Mouse (Mus musculus) forebrain, embryonic 13.5 days (tissue): ENCODE measurements at regions not wholly inside any gene's neighbourhood (a gene's known extent, or its start where the extent isn't known, plus 50 kb on each side); places are given as distances from the start of the nearest gene placed in this dataset.

Experiments
- ATAC-seq: fragments of 200-750 bp; cut with Nextera tagmentation; 2 replicates; pipeline ENCODE4 v1.8.0; 2017
- H3K27ac ChIP-seq: fragments of 300-500 bp; sonication (generic); 2 replicates; pipeline ENCODE4 v1.5.1; 2015; ENCODE audit warnings: inconsistent platforms, mild to moderate bottlenecking, moderate library complexity
- H3K27me3 ChIP-seq: fragments of 300-500 bp; sonication (generic); 2 replicates; pipeline ENCODE4 v1.6.1; 2015; ENCODE audit warnings: mild to moderate bottlenecking, inconsistent platforms
- H3K36me3 ChIP-seq: fragments of 300-500 bp; sonication (generic); 2 replicates; pipeline ENCODE4 v1.6.1; 2015; ENCODE audit warnings: mild to moderate bottlenecking, inconsistent platforms; ENCODE audit not compliant: poor library complexity, severe bottlenecking
- H3K4me1 ChIP-seq: fragments of 300-500 bp; sonication (generic); 2 replicates; pipeline ENCODE4 v1.6.1; 2015; ENCODE audit warnings: inconsistent platforms
- H3K4me2 ChIP-seq: fragments of 300-500 bp; sonication (generic); 2 replicates; pipeline ENCODE4 v1.6.1; 2015; ENCODE audit warnings: inconsistent platforms, mild to moderate bottlenecking, moderate library complexity
- H3K4me3 ChIP-seq: fragments of 300-500 bp; sonication (generic); 2 replicates; pipeline ENCODE4 v1.5.1; 2015; ENCODE audit warnings: mild to moderate bottlenecking, inconsistent platforms
- H3K9ac ChIP-seq: fragments of 300-500 bp; sonication (generic); 2 replicates; pipeline ENCODE4 v1.6.1; 2015; ENCODE audit warnings: mild to moderate bottlenecking, inconsistent platforms
- H3K9me3 ChIP-seq: fragments of 300-500 bp; sonication (generic); replicated peaks from 2 replicates; pipeline ENCODE4 v1.6.1; 2016; ENCODE audit warnings: inconsistent platforms
- WGBS: fragments of 180-500 bp; shearing (Covaris S2); methylation state at CpG from one replicate; pipeline ENCODE4 v1.1.7; 2015; 5-methylcytosine and 5-hydroxymethylcytosine counted together

GRCm38 (mm10) chr7:129794276-129794675 is 202.6 kb downstream of the Wdr11 start:
- H3K9ac ChIP-seq = no peak overlapping the region
- no peaks in the 10 kb centered on the region for H3K27me3 ChIP-seq
- 71% methylated on average over 5 of the region's 5 CpGs for WGBS
- no peaks in the 10 kb centered on the region for H3K9me3 ChIP-seq
- H3K4me1 ChIP-seq = peaks cover 11% of the 10 kb centered on the region; the same call in 1 of the 2 replicates
- no peak for ATAC-seq
- H3K4me3 ChIP-seq = no peak overlapping the region
- H3K36me3 ChIP-seq = no peaks in the 10 kb centered on the region
- no peak overlapping the region for H3K4me2 ChIP-seq
- no peak overlapping the region for H3K27ac ChIP-seq

- no peak overlapping the region for H3K27ac ChIP-seq
- WGBS = 88% methylated on average over 5 of the region's 5 CpGs
- H3K9me3 ChIP-seq = no peaks in the 10 kb centered on the region
- H3K27me3 ChIP-seq = no peaks in the 10 kb centered on the region
- ATAC-seq = no peak
- no peak overlapping the region for H3K4me2 ChIP-seq
- no peak overlapping the region for H3K9ac ChIP-seq
- peaks cover 29% of the 10 kb centered on the region for H3K4me1 ChIP-seq
- no peak overlapping the region for H3K4me3 ChIP-seq
- H3K36me3 ChIP-seq = no peaks in the 10 kb centered on the region
Observed at GRCm38 (mm10) chr7:129798525-129798924, 206.9 kb downstream of the Wdr11 start.

DNA sequence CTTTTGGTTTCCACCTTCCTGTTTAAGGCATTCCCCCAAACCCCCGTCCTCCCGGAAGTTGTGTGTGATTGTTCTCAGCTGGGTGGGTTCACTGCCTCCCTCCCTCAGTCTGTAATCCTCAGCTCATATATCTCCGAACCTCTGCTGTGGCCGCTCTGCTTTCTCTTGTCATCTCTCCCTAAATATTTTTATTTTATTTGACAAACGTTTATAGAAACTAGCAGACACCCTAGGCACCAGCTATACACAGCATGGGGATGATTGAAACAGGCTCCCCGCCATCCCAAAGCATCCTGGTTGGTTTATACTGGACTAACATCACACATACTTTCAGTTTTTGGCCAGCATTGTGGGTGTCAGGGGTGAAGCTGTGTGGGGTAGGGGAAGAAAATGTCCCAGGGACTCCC is 208.8 kb downstream of the Wdr11 start:
- Histone ChIP-seq H3K27ac (no peak overlapping the region), H3K4me1 (peaks cover 29% of the 10 kb centered on the region), H3K4me3 (no peak overlapping the region), H3K4me2 (no peak overlapping the region), H3K36me3 (no peaks in the 10 kb centered on the region), H3K9me3 (no peaks in the 10 kb centered on the region), H3K9ac (no peak overlapping the region), H3K27me3 (0 out of 2 replicates have a peak, but pooled peaks cover 3% of the 10 kb centered on the region)
- ATAC-seq = no peak
- 77% methylated on average over 6 of the region's 6 CpGs for WGBS

GRCm38 (mm10) chr7:129801431-129801847 is 209.8 kb downstream of the Wdr11 start:
- Histone ChIP-seq H3K36me3 (no peaks in the 10 kb centered on the region), H3K4me1 (peaks cover 29% of the 10 kb centered on the region), H3K27me3 (0 out of 2 replicates have a peak, but pooled peaks cover 3% of the 10 kb centered on the region), H3K4me2 (0 out of 2 replicates have a peak overlapping the region, but pooled peaks have one; percentile 15), H3K4me3 (no peak overlapping the region), H3K9me3 (no peaks in the 10 kb centered on the region), H3K9ac (no peak overlapping the region), H3K27ac (no peak overlapping the region)
- peak; percentile 83 for ATAC-seq
- WGBS = 19% methylated on average over 2 of the region's 2 CpGs

GRCm38 (mm10) chr7:129802168-129802567 is 210.5 kb downstream of the Wdr11 start:
- Histone ChIP-seq H3K4me2 (0 out of 2 replicates have a peak overlapping the region, but pooled peaks have one; percentile 15), H3K9me3 (no peaks in the 10 kb centered on the region), H3K36me3 (no peaks in the 10 kb centered on the region), H3K27ac (no peak overlapping the region), H3K4me3 (no peak overlapping the region), H3K9ac (no peak overlapping the region), H3K4me1 (peaks cover 29% of the 10 kb centered on the region), H3K27me3 (0 out of 2 replicates have a peak, but pooled peaks cover 3% of the 10 kb centered on the region)
- ATAC-seq = no peak
- WGBS = 36% methylated on average over 6 of the region's 6 CpGs

DNA sequence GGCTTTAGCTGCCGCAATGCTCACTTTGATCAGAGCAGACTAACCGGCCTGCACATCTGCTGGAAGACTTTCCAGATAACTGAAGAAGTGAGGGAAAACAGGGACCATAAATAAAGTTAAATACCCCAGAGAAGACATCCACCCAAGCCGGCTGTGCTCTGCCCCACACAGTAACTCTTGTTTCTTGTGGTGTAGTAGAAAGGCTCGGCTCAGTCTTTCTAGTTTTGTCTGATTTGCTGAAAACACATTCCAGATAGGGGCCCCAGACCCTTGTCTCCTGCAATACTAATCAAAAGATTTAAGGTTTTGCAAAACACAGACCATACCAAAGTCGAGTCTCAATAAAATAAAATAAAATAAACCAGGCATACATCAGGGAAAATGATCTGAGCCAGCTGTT is 213.7 kb downstream of the Wdr11 start:
- WGBS = 85% methylated on average over 5 of the region's 5 CpGs
- Histone ChIP-seq H3K9me3 (no peaks in the 10 kb centered on the region), H3K4me1 (peaks cover 29% of the 10 kb centered on the region), H3K4me3 (no peak overlapping the region), H3K9ac (no peak overlapping the region), H3K27ac (no peak overlapping the region), H3K27me3 (0 out of 2 replicates have a peak, but pooled peaks cover 3% of the 10 kb centered on the region), H3K36me3 (no peaks in the 10 kb centered on the region), H3K4me2 (no peak overlapping the region)
- ATAC-seq = no peak

- Histone ChIP-seq H3K36me3 (no peaks in the 10 kb centered on the region), H3K27ac (no peak overlapping the region), H3K4me2 (no peak overlapping the region), H3K27me3 (0 out of 2 replicates have a peak, but pooled peaks cover 1% of the 10 kb centered on the region), H3K4me1 (no peaks in the 10 kb centered on the region), H3K9me3 (no peaks in the 10 kb centered on the region), H3K9ac (no peak overlapping the region), H3K4me3 (no peak overlapping the region)
- no peak for ATAC-seq
- WGBS = 80% methylated on average over 9 of the region's 9 CpGs
Observed at GRCm38 (mm10) chr7:129810141-129810540, 218.5 kb downstream of the Wdr11 start.

- ATAC-seq = no peak
- H3K27me3 ChIP-seq = no peaks in the 10 kb centered on the region
- no peak overlapping the region for H3K9ac ChIP-seq
- H3K36me3 ChIP-seq = no peaks in the 10 kb centered on the region
- no peak overlapping the region for H3K27ac ChIP-seq
- no peak overlapping the region for H3K4me2 ChIP-seq
- no peak overlapping the region for H3K4me3 ChIP-seq
- no peaks in the 10 kb centered on the region for H3K9me3 ChIP-seq
- WGBS = 90% methylated on average over 4 of the region's 4 CpGs
- no peaks in the 10 kb centered on the region for H3K4me1 ChIP-seq
Observed at GRCm38 (mm10) chr7:129810565-129810964, 218.9 kb downstream of the Wdr11 start.

GRCm38 (mm10) chr7:129814149-129814860 is 222.6 kb downstream of the Wdr11 start:
- Histone ChIP-seq H3K27ac (no peak overlapping the region), H3K9ac (no peak overlapping the region), H3K4me1 (no peaks in the 10 kb centered on the region), H3K27me3 (no peaks in the 10 kb centered on the region), H3K36me3 (no peaks in the 10 kb centered on the region), H3K4me2 (no peak overlapping the region), H3K9me3 (no peaks in the 10 kb centered on the region), H3K4me3 (no peak overlapping the region)
- WGBS = 95% methylated on average over 6 of the region's 6 CpGs
- ATAC-seq = no peak

GRCm38 (mm10) chr7:129818833-129819232 is 227.2 kb downstream of the Wdr11 start:
- ATAC-seq = no peak
- WGBS = 86% methylated on average over 2 of the region's 2 CpGs
- Histone ChIP-seq H3K9me3 (no peaks in the 10 kb centered on the region), H3K4me2 (no peak overlapping the region), H3K4me1 (no peaks in the 10 kb centered on the region), H3K4me3 (no peak overlapping the region), H3K36me3 (no peaks in the 10 kb centered on the region), H3K9ac (no peak overlapping the region), H3K27ac (no peak overlapping the region), H3K27me3 (no peaks in the 10 kb centered on the region)

- no peak overlapping the region for H3K9ac ChIP-seq
- 0 out of 2 replicates have a peak, but pooled peaks cover 4% of the 10 kb centered on the region for H3K4me1 ChIP-seq
- no peak overlapping the region for H3K4me2 ChIP-seq
- no peak overlapping the region for H3K4me3 ChIP-seq
- WGBS = 71% methylated on average over 5 of the region's 5 CpGs
- H3K36me3 ChIP-seq = no peaks in the 10 kb centered on the region
- ATAC-seq = no peak
- no peaks in the 10 kb centered on the region for H3K27me3 ChIP-seq
- no peaks in the 10 kb centered on the region for H3K9me3 ChIP-seq
- H3K27ac ChIP-seq = no peak overlapping the region
Observed at GRCm38 (mm10) chr7:129819651-129820050, 228.0 kb downstream of the Wdr11 start.

DNA sequence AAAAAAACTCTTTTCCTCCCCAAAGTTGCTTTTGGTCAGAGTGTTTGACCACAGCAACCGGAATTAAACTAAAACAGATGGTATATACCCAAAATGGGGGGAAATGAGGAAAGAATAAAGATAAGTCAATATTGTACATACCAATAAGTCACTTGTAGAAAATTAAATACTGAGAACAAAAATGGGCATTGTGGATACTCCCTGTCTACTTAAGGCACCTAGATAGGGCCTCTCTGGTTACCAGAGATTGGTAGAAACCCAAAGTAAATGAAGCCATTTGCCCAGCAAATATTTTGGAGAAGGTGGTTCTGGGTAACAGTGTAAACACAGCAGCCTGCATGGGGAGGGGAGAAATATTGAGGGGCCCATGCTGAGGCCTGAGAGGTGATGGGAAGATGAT is 237.3 kb downstream of the Wdr11 start:
- H3K27me3 ChIP-seq = peaks cover 3% of the 10 kb centered on the region; the same call in 1 of the 2 replicates
- H3K4me3 ChIP-seq = no peak overlapping the region
- H3K4me2 ChIP-seq = no peak overlapping the region
- no peaks in the 10 kb centered on the region for H3K9me3 ChIP-seq
- ATAC-seq = no peak
- no peaks in the 10 kb centered on the region for H3K36me3 ChIP-seq
- no peak overlapping the region for H3K9ac ChIP-seq
- H3K27ac ChIP-seq = no peak overlapping the region
- 100% methylated on average over 1 of the region's 1 CpGs for WGBS
- H3K4me1 ChIP-seq = 0 out of 2 replicates have a peak, but pooled peaks cover 8% of the 10 kb centered on the region

- no peak overlapping the region for H3K9ac ChIP-seq
- H3K4me3 ChIP-seq = no peak overlapping the region
- H3K36me3 ChIP-seq = no peaks in the 10 kb centered on the region
- no peak overlapping the region for H3K4me2 ChIP-seq
- H3K4me1 ChIP-seq = no peaks in the 10 kb centered on the region
- peaks cover 15% of the 10 kb centered on the region for H3K27me3 ChIP-seq
- WGBS = 86% methylated on average over 8 of the region's 8 CpGs
- H3K27ac ChIP-seq = no peak overlapping the region
- no peaks in the 10 kb centered on the region for H3K9me3 ChIP-seq
- ATAC-seq = no peak
Observed at GRCm38 (mm10) chr7:129832830-129833229, 241.2 kb downstream of the Wdr11 start.
